9 mouse cellular contexts compared by ENCODE assay signal in genomic region chr19:10341152-10341551, GRCm38 (mm10). TPM values are rescaled to one million over a fixed set of nuclear protein-coding genes. Genes with fewer than 3 reads are reported as not detected.
A peak's percentile ranks its signal among the peaks of the same experiment; 100 is the strongest.
DNase-seq lines count a peak whose midpoint lies in the region; ATAC-seq lines count a peak whose summit lies in the region.
"Had no signal": no experiment of that assay in that cellular context is flagged by ENCODE, and none has a peak within 500 bp of the region (broad histone marks: within the 10 kb centered on the region; RNA-seq: fewer than 3 reads in every experiment).

No protein-coding gene starts in this region.

- no peaks in the 10 kb centered on the region for H3K4me1 ChIP-seq in kidney, embryonic 16.5 days (ENCODE audit: insufficient read depth, low read length)
- H3K4me1 ChIP-seq in heart, embryonic 12.5 days (replicated peaks): peaks cover 21% of the 10 kb centered on the region

- H3K27ac ChIP-seq in kidney, embryonic 16.5 days (ENCODE audit: low read length): no peak overlapping the region
- peak overlapping the region; percentile 82; the same call in 1 of the 2 replicates for H3K27ac ChIP-seq in heart, embryonic 12.5 days (ENCODE audit: poor library complexity, severe bottlenecking)
- H3K27ac ChIP-seq: embryonic facial prominence, embryonic 12.5 days had no signal

- peaks cover 13% of the 10 kb centered on the region for H3K27me3 ChIP-seq in kidney, embryonic 16.5 days (ENCODE audit: insufficient read depth, low read length)
- peaks cover 66% of the 10 kb centered on the region for H3K27me3 ChIP-seq in heart, embryonic 12.5 days (replicated peaks)

- 18% methylated on average over 11 of the region's 11 CpGs for WGBS in kidney, embryonic 16.5 days
- 17% methylated on average over 11 of the region's 11 CpGs for WGBS in heart, embryonic 12.5 days

- intact Hi-C loops in left cerebral cortex, postnatal 14 days (cut with DNase I): loop anchor here (2.0 kb wide), 1 partner anchor 48 kb away; the partner anchor contains the start of gene Syt7

- DNase-seq in kidney, adult 18-20 months: peak; percentile 42
- peak; percentile 62 for DNase-seq in NIH3T3 (ENCODE audit: low read depth)
- peak; percentile 54 to 77 for DNase-seq in cerebellum, postnatal 4 days (ENCODE audit: low spot score in 2 of 2)
- peak; percentile 78 to 81 for DNase-seq in left cerebral cortex, postnatal 14 days (ENCODE audit: low spot score in 2 of 2)
- peak; percentile 10 for DNase-seq in naive thymus-derived CD4-positive, alpha-beta T cell, adult 2 months (ENCODE audit: low read depth)
- no peak for DNase-seq in T-cell, adult 2 months (ENCODE audit: low spot score)

- H3K9me3 ChIP-seq in kidney, embryonic 16.5 days (ENCODE audit: low read length): no peaks in the 10 kb centered on the region
- H3K9me3 ChIP-seq in heart, embryonic 12.5 days (replicated peaks): no peaks in the 10 kb centered on the region
- H3K9me3 ChIP-seq: embryonic facial prominence, embryonic 12.5 days had no signal

- no peak overlapping the region for H3K4me3 ChIP-seq in kidney, embryonic 16.5 days (ENCODE audit: low read length)
- H3K4me3 ChIP-seq in heart, embryonic 12.5 days: no peak overlapping the region
- H3K4me3 ChIP-seq: embryonic facial prominence, embryonic 12.5 days had no signal

- no peaks in the 10 kb centered on the region for H3K36me3 ChIP-seq in kidney, embryonic 16.5 days (ENCODE audit: insufficient read depth, low read length)
- H3K36me3 ChIP-seq in heart, embryonic 12.5 days: no peaks in the 10 kb centered on the region
- H3K36me3 ChIP-seq: embryonic facial prominence, embryonic 12.5 days had no signal

- H3K4me2 ChIP-seq in kidney, embryonic 16.5 days (replicated peaks; ENCODE audit: low read depth, low read length): no peak overlapping the region
- no peak overlapping the region for H3K4me2 ChIP-seq in heart, embryonic 12.5 days
- H3K4me2 ChIP-seq: embryonic facial prominence, embryonic 12.5 days had no signal

- H3K9ac ChIP-seq in kidney, embryonic 16.5 days (replicated peaks; ENCODE audit: low read length): no peak overlapping the region
- no peak overlapping the region for H3K9ac ChIP-seq in heart, embryonic 12.5 days
- H3K9ac ChIP-seq: embryonic facial prominence, embryonic 12.5 days had no signal

- ATAC-seq in kidney, embryonic 16.5 days (ENCODE audit: low FRiP score, low TSS enrichment): no peak
- ATAC-seq in heart, embryonic 12.5 days (ENCODE audit: insufficient number of reproducible peaks, low FRiP score): no peak

RNA-seq across cellular contexts. Expression of gene Dagla, which starts 36.5 kb away (rescaled TPM):
- 3.2 and 4.2 TPM in 2 replicates for polyA plus RNA-seq in kidney, embryonic 16.5 days (2015; fragmentation: Nextera tagmentation; extraction: Ambion mirVana)
- polyA plus RNA-seq in heart, embryonic 12.5 days (2016; fragmentation: Nextera tagmentation; extraction: Ambion mirVana): 1.3 and 1.5 TPM in 2 replicates
- total RNA-seq in left cerebral cortex, postnatal 14 days (2021): 10 to 100 TPM; 84.2 to 85.4 TPM

RNA-seq across cellular contexts. Expression of gene Syt7, which starts 47.7 kb away (rescaled TPM):
- polyA plus RNA-seq in kidney, embryonic 16.5 days (2015; fragmentation: Nextera tagmentation; extraction: Ambion mirVana): 0.96 and 1.6 TPM in 2 replicates
- 0.59 and 1.3 TPM in 2 replicates for polyA plus RNA-seq in heart, embryonic 12.5 days (2016; fragmentation: Nextera tagmentation; extraction: Ambion mirVana)
- 100 to 1,000 TPM; 279 to 314 TPM for total RNA-seq in left cerebral cortex, postnatal 14 days (2021)
